Comparison of ENCODE assay signal across 9 mouse cellular contexts in the genomic region with DNA sequence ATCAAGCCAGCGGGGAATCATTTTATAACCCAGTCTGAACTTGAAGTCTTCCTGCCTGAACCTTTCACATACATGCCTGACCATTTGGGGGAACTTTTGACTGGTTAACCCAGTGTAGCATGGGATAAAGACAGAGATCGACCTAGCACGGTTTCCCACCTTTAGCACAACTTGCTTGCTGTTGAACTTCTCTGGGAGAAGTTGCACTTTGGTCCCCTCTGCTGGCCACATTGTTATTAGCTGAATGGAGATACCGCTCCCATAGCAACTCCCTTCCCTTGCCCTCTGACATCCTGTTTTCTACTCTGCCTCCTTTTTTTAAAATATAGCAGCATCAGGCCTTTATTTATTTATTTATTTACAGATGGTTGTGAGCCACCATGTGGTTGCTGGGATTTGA. TPM values are rescaled to one million over a fixed set of nuclear protein-coding genes. Genes with fewer than 3 reads are reported as not detected.
DNase-seq lines count a peak whose midpoint lies in the region; ATAC-seq lines count a peak whose summit lies in the region.
"Had no signal": no experiment of that assay in that cellular context is flagged by ENCODE, and none has a peak within 500 bp of the region (broad histone marks: within the 10 kb centered on the region; RNA-seq: fewer than 3 reads in every experiment).

No protein-coding gene starts in this region.

- DNase-seq in forebrain, embryonic 11.5 days (ENCODE audit: low spot score), result peak; percentile 63
- peak; percentile 64 for DNase-seq in c-Kit-positive CD71-negative TER-119-negative erythroid progenitor cells, embryonic 14.5 days (ENCODE audit: low read depth)
- DNase-seq in heart, adult 8-10 months (ENCODE audit: low spot score), result peak; percentile 84
- DNase-seq in kidney, postnatal 4 days, result peak; percentile 86 to 88
- DNase-seq in spleen, postnatal 4 days (ENCODE audit: low spot score in 2 of 2), result peak; percentile 68 to 82

- H3K9me3 ChIP-seq in forebrain, embryonic 11.5 days (ENCODE audit: control insufficient read depth, low read length), result no peaks in the 10 kb centered on the region
- no peaks in the 10 kb centered on the region for H3K9me3 ChIP-seq in forebrain, embryonic 13.5 days (replicated peaks)
- H3K9me3 ChIP-seq: limb, embryonic 13.5 days had no signal

- no peaks in the 10 kb centered on the region for H3K4me1 ChIP-seq in forebrain, embryonic 11.5 days (replicated peaks; ENCODE audit: control insufficient read depth, insufficient read depth, low read length)
- H3K4me1 ChIP-seq in forebrain, embryonic 13.5 days, result 0 out of 2 replicates have a peak, but pooled peaks cover 5% of the 10 kb centered on the region

- WGBS in forebrain, embryonic 11.5 days, result 29% methylated on average over 4 of the region's 4 CpGs
- 32% methylated on average over 4 of the region's 4 CpGs for WGBS in forebrain, embryonic 13.5 days

- no peaks in the 10 kb centered on the region for H3K27me3 ChIP-seq in forebrain, embryonic 11.5 days (ENCODE audit: control insufficient read depth, insufficient read depth, low read length)
- H3K27me3 ChIP-seq in forebrain, embryonic 13.5 days, result no peaks in the 10 kb centered on the region
- H3K27me3 ChIP-seq: limb, embryonic 13.5 days had no signal

- ATAC-seq in forebrain, embryonic 11.5 days (replicated peaks; ENCODE audit: low FRiP score), result no peak
- no peak for ATAC-seq in forebrain, embryonic 13.5 days
- peak; percentile 74 for ATAC-seq in CD4-positive, CD25-positive, alpha-beta regulatory T cell, adult 4 months
- peak; percentile 77 for ATAC-seq in megakaryocyte, adult 5-6 weeks (ENCODE audit: poor library complexity, severe bottlenecking)

- H3K27ac ChIP-seq in forebrain, embryonic 11.5 days (ENCODE audit: low read depth, low read length), result no peak overlapping the region
- H3K27ac ChIP-seq in forebrain, embryonic 13.5 days, result no peak overlapping the region
- H3K27ac ChIP-seq: limb, embryonic 13.5 days had no signal

- no peak overlapping the region for H3K9ac ChIP-seq in forebrain, embryonic 11.5 days (ENCODE audit: low read length)
- no peak overlapping the region for H3K9ac ChIP-seq in forebrain, embryonic 13.5 days
- H3K9ac ChIP-seq: limb, embryonic 13.5 days had no signal

- H3K36me3 ChIP-seq in forebrain, embryonic 11.5 days (ENCODE audit: control insufficient read depth, insufficient read depth, low read length), result no peaks in the 10 kb centered on the region
- no peaks in the 10 kb centered on the region for H3K36me3 ChIP-seq in forebrain, embryonic 13.5 days (ENCODE audit: poor library complexity, severe bottlenecking)
- H3K36me3 ChIP-seq: limb, embryonic 13.5 days had no signal

- H3K4me3 ChIP-seq in forebrain, embryonic 11.5 days (ENCODE audit: low read depth, low read length), result no peak overlapping the region
- no peak overlapping the region for H3K4me3 ChIP-seq in forebrain, embryonic 13.5 days
- H3K4me3 ChIP-seq: limb, embryonic 13.5 days had no signal

- no peak overlapping the region for H3K4me2 ChIP-seq in forebrain, embryonic 11.5 days (ENCODE audit: low read depth, low read length, severe bottlenecking)
- H3K4me2 ChIP-seq in forebrain, embryonic 13.5 days, result no peak overlapping the region
- H3K4me2 ChIP-seq: limb, embryonic 13.5 days had no signal

RNA-seq across cellular contexts. Expression of a gene that starts 1.3 kb away (rescaled TPM):
- polyA plus RNA-seq in forebrain, embryonic 11.5 days (2014; fragmentation: Nextera tagmentation; extraction: Ambion mirVana), result 0.91 TPM in 1 of 2 replicates, not detected in the other
- 0.17 and 0.30 TPM in 2 replicates for polyA plus RNA-seq in forebrain, embryonic 13.5 days (2015; fragmentation: Nextera tagmentation; extraction: Ambion mirVana)
- 1 to 10 TPM in 1 of 2 experiments, under 1 TPM in 1; 1.00 to 2.5 TPM for polyA plus RNA-seq in CD4-positive, CD25-positive, alpha-beta regulatory T cell, adult 4 months (2017; shearing (Covaris generic))
- 1 to 10 TPM in 3 of 4 experiments, under 1 TPM in 1; 0.49 to 2.2 (median 1.5) TPM for total RNA-seq in heart, adult 8-10 months (2022)
- total RNA-seq in megakaryocyte, adult 5-6 weeks (2015), result not detected in 2 replicates
- not detected in 2 replicates for total RNA-seq in megakaryocyte, adult 5-6 weeks (2017)

RNA-seq across cellular contexts. Expression of a gene that starts 8.0 kb away (rescaled TPM):
- polyA plus RNA-seq in forebrain, embryonic 11.5 days (2014; fragmentation: Nextera tagmentation; extraction: Ambion mirVana), result not detected in 2 replicates
- polyA plus RNA-seq in forebrain, embryonic 13.5 days (2015; fragmentation: Nextera tagmentation; extraction: Ambion mirVana), result 0.57 TPM in 1 of 2 replicates, not detected in the other
- not detected for polyA plus RNA-seq in CD4-positive, CD25-positive, alpha-beta regulatory T cell, adult 4 months (2017; shearing (Covaris generic))
- total RNA-seq in heart, adult 8-10 months (2022), result not detected
- total RNA-seq in megakaryocyte, adult 5-6 weeks (2015), result not detected in 2 replicates
- total RNA-seq in megakaryocyte, adult 5-6 weeks (2017), result not detected in 2 replicates

RNA-seq across cellular contexts. Expression of a gene that starts 12.6 kb away (rescaled TPM):
- polyA plus RNA-seq in forebrain, embryonic 11.5 days (2014; fragmentation: Nextera tagmentation; extraction: Ambion mirVana), result 0.35 and 0.56 TPM in 2 replicates
- polyA plus RNA-seq in forebrain, embryonic 13.5 days (2015; fragmentation: Nextera tagmentation; extraction: Ambion mirVana), result not detected in 2 replicates
- polyA plus RNA-seq in CD4-positive, CD25-positive, alpha-beta regulatory T cell, adult 4 months (2017; shearing (Covaris generic)), result not detected
- not detected for total RNA-seq in heart, adult 8-10 months (2022)
- not detected in 2 replicates for total RNA-seq in megakaryocyte, adult 5-6 weeks (2015)
- not detected in 2 replicates for total RNA-seq in megakaryocyte, adult 5-6 weeks (2017)

RNA-seq across cellular contexts. Expression of a gene that starts 18.8 kb away (rescaled TPM):
- polyA plus RNA-seq in forebrain, embryonic 11.5 days (2014; fragmentation: Nextera tagmentation; extraction: Ambion mirVana), result 812 and 901 TPM in 2 replicates
- 912 and 933 TPM in 2 replicates for polyA plus RNA-seq in forebrain, embryonic 13.5 days (2015; fragmentation: Nextera tagmentation; extraction: Ambion mirVana)
- 100 to 1,000 TPM; 378 to 439 TPM for polyA plus RNA-seq in CD4-positive, CD25-positive, alpha-beta regulatory T cell, adult 4 months (2017; shearing (Covaris generic))
- 100 to 1,000 TPM; 218 to 249 (median 234) TPM for total RNA-seq in heart, adult 8-10 months (2022)
- total RNA-seq in megakaryocyte, adult 5-6 weeks (2015), result 112 and 144 TPM in 2 replicates
- total RNA-seq in megakaryocyte, adult 5-6 weeks (2017), result 182 and 211 TPM in 2 replicates

RNA-seq across cellular contexts. Expression of a gene that starts 26.4 kb away (rescaled TPM):
- polyA plus RNA-seq in forebrain, embryonic 11.5 days (2014; fragmentation: Nextera tagmentation; extraction: Ambion mirVana), result not detected in 2 replicates
- not detected in 2 replicates for polyA plus RNA-seq in forebrain, embryonic 13.5 days (2015; fragmentation: Nextera tagmentation; extraction: Ambion mirVana)
- not detected for polyA plus RNA-seq in CD4-positive, CD25-positive, alpha-beta regulatory T cell, adult 4 months (2017; shearing (Covaris generic))
- not detected for total RNA-seq in heart, adult 8-10 months (2022)
- not detected in 2 replicates for total RNA-seq in megakaryocyte, adult 5-6 weeks (2015)
- not detected in 2 replicates for total RNA-seq in megakaryocyte, adult 5-6 weeks (2017)
- polyA plus RNA-seq: limb, embryonic 13.5 days had no signal

Comparison
In these comparisons a context has a peak if more than half of its experiments do, and no peak if none do; other contexts are left out.
1. ATAC-seq: peak in CD4-positive, CD25-positive, alpha-beta regulatory T cell, adult 4 months (single experiment) and megakaryocyte, adult 5-6 weeks (single experiment); none in forebrain, embryonic 11.5 days (single experiment) and forebrain, embryonic 13.5 days (single experiment).
2. Peak in every context shown above with its lines, with median percentiles within 50 percentile points of each other: DNase-seq.